Mouse (Mus musculus) midbrain, embryonic 16.5 days (tissue): Measurements from ENCODE around the gene Olfr1308. TPM values are rescaled to one million over a fixed set of nuclear protein-coding genes. Genes with fewer than 3 reads are reported as not detected.

ENCODE experiments used
- ATAC-seq: fragments of 200-750 bp; cut with Nextera tagmentation; 2 replicates; pipeline ENCODE4 v1.8.0; 2017; ENCODE audit warnings: moderate TSS enrichment
- H3K27ac ChIP-seq: fragments of 300-500 bp; sonication (generic); 2 replicates; pipeline ENCODE4 v1.5.1; 2014; ENCODE audit warnings: mild to moderate bottlenecking, low read length, mixed read lengths
- H3K27me3 ChIP-seq: fragments of 300-500 bp; sonication (generic); 2 replicates; pipeline ENCODE4 v1.6.1; 2014; ENCODE audit warnings: low read depth, low read length, mixed read lengths; ENCODE audit not compliant: control insufficient read depth, insufficient read depth
- H3K36me3 ChIP-seq: fragments of 300-500 bp; sonication (generic); 2 replicates; pipeline ENCODE4 v1.6.1; 2014; ENCODE audit warnings: mild to moderate bottlenecking, low read length, moderate library complexity, mixed read lengths; ENCODE audit not compliant: control insufficient read depth, insufficient read depth
- H3K4me1 ChIP-seq: fragments of 300-500 bp; sonication (generic); 2 replicates; pipeline ENCODE4 v1.6.1; 2014; ENCODE audit warnings: mild to moderate bottlenecking, low read length, mixed read lengths; ENCODE audit not compliant: control insufficient read depth, insufficient read depth
- H3K4me2 ChIP-seq: fragments of 300-500 bp; sonication (generic); 2 replicates; pipeline ENCODE4 v1.6.1; 2014; ENCODE audit warnings: mild to moderate bottlenecking, low read length, mixed read lengths
- H3K4me3 ChIP-seq: fragments of 300-500 bp; sonication (generic); 2 replicates; pipeline ENCODE4 v1.5.1; 2014; ENCODE audit warnings: low read depth, mild to moderate bottlenecking, low read length, moderate library complexity, mixed read lengths
- H3K9ac ChIP-seq: fragments of 300-500 bp; sonication (generic); 2 replicates; pipeline ENCODE4 v1.6.1; 2014; ENCODE audit warnings: low read depth, low read length, mixed read lengths
- H3K9me3 ChIP-seq: fragments of 300-500 bp; sonication (generic); replicated peaks from 2 replicates; pipeline ENCODE4 v1.6.1; 2014; ENCODE audit warnings: mild to moderate bottlenecking, low read length, mixed read lengths; ENCODE audit not compliant: control insufficient read depth, poor library complexity, severe bottlenecking
- WGBS: fragments of 180-500 bp; shearing (Covaris S2); extraction: QIAGEN DNeasy Blood & Tissue Kit; methylation state at CpG from one replicate; pipeline ENCODE4 v1.1.7; 2014; 5-methylcytosine and 5-hydroxymethylcytosine counted together
- polyA plus RNA-seq: library from polyadenylated mRNA; unstranded; fragments of >200 nt; fragmentation: Nextera tagmentation; extraction: Ambion mirVana; gene quantifications from 2 replicates; pipeline ENCODE4 v1.2.1, GENCODE M21; 2015

Olfr1308 gene
- polyA plus RNA-seq, result not detected in 2 replicates

DNA sequence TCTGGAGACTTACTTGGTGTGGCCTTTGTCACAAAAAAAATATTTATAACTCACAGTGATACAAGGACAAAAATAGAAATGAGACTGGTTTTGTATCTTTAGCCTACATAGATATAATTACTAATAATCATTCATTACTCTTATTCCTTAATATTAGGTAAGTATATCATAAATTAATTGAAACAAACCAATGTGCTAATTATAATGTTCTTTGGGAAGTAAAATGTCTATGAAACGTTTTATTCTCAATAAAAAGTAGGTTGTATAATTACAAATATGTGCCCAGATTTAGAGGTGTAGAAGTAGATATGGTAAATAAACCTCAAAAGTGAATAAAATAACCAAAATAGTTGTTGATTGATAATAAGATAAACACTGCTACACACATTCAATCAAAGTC lies at the start of gene Olfr1308:
Gene Olfr1308, minus strand, starts transcription at position 101 of the 400 bp plus-strand sequence.
- WGBS, result 70% methylated on average over 1 of the region's 1 CpGs
- Histone ChIP-seq H3K36me3 (no peaks in the 10 kb centered on the region), H3K9ac (no peak within 1 kb of the TSS)

GRCm38 (mm10) chr2:112012608-112013007 lies 47.9 kb upstream of the Olfr1308 start, which contains the start of gene Olfr1310:
Olfr1310 (minus strand) TSS chr2:112012708.
- Histone ChIP-seq H3K9ac (no peak within 1 kb of the TSS), H3K4me2 (no peak within 1 kb of the TSS), H3K27me3 (no peaks in the 10 kb centered on the region), H3K4me3 (no peak within 1 kb of the TSS), H3K9me3 (no peaks in the 10 kb centered on the region), H3K4me1 (no peaks in the 10 kb centered on the region), H3K27ac (no peak within 1 kb of the TSS), H3K36me3 (no peaks in the 10 kb centered on the region)
- no peak for ATAC-seq

More for the DNA sequence above, at the start of gene Olfr1308:
- Histone ChIP-seq H3K9me3 (no peaks in the 10 kb centered on the region), H3K27me3 (no peaks in the 10 kb centered on the region), H3K27ac (no peak within 1 kb of the TSS), H3K4me2 (no peak within 1 kb of the TSS), H3K4me1 (no peaks in the 10 kb centered on the region), H3K4me3 (no peak within 1 kb of the TSS)
- ATAC-seq, result no peak

GRCm38 (mm10) chr2:111990181-111990580 lies 25.4 kb upstream of the Olfr1308 start, which contains the start of gene Olfr1309:
Olfr1309 (minus strand) TSS chr2:111990281.
- Histone ChIP-seq H3K4me1 (no peaks in the 10 kb centered on the region), H3K27me3 (no peaks in the 10 kb centered on the region), H3K4me3 (no peak within 1 kb of the TSS), H3K9ac (no peak within 1 kb of the TSS), H3K27ac (no peak within 1 kb of the TSS), H3K36me3 (no peaks in the 10 kb centered on the region), H3K9me3 (no peaks in the 10 kb centered on the region), H3K4me2 (no peak within 1 kb of the TSS)
- 69% methylated on average over 1 of the region's 1 CpGs for WGBS
- ATAC-seq, result no peak

DNA sequence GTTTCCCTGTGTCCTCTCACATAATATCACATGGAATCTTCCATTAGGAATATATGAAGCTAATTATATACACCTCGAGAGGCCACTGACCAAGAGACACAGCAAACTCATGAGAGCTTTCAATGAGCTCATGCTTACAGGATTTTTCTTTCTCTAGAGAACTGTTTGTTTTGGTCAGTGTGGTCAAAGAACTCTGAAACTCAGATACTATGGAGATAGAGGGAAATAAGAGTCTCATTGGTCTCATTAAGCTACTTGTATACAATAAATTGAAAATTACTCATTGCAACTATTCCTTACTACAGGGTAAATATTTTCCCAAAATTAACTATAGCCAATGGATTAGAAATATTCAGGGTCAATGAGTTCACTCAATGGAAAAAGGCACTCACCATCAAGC lies 15.4 kb downstream of the Olfr1308 start, which contains the start of gene Olfr1307:
Gene Olfr1307, minus strand, starts transcription at position 101 of the 400 bp plus-strand sequence.
- no peak for ATAC-seq
- no peak within 1 kb of the TSS for H3K4me2 ChIP-seq
- H3K27ac ChIP-seq, result no peak within 1 kb of the TSS
- no peaks in the 10 kb centered on the region for H3K27me3 ChIP-seq
- WGBS, result 70% methylated on average over 1 of the region's 1 CpGs
- H3K4me3 ChIP-seq, result no peak within 1 kb of the TSS
- H3K9me3 ChIP-seq, result no peaks in the 10 kb centered on the region
- H3K36me3 ChIP-seq, result no peaks in the 10 kb centered on the region
- no peak within 1 kb of the TSS for H3K9ac ChIP-seq
- H3K4me1 ChIP-seq, result no peaks in the 10 kb centered on the region

DNA sequence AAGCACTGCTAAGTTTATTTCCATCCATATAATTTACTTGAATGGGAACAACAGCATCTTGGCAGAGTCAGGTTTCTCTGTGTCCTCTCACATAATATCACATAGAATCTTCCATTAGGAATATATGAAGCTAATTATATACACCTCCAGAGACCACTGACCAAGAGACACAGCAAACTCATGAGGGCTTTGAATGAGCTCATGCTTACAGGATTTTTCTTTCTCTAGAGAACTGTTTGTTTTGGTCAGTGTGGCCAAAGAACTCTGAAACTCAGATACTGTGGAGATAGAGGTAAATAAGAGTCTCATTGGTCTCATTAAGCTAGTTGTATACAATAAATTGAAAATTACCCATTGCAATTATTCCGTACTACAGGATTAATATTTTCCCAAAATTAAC lies 48.6 kb downstream of the Olfr1308 start, which contains the start of gene Olfr1306:
Gene Olfr1306, minus strand, starts transcription at position 101 of the 400 bp plus-strand sequence.
- Histone ChIP-seq H3K4me1 (no peaks in the 10 kb centered on the region), H3K27ac (no peak within 1 kb of the TSS), H3K9ac (no peak within 1 kb of the TSS), H3K4me3 (no peak within 1 kb of the TSS), H3K36me3 (no peaks in the 10 kb centered on the region), H3K27me3 (no peaks in the 10 kb centered on the region), H3K9me3 (no peaks in the 10 kb centered on the region), H3K4me2 (no peak within 1 kb of the TSS)
- 88% methylated on average over 1 of the region's 1 CpGs for WGBS
- no peak for ATAC-seq

Other genes starting within 250 kb of the Olfr1308 start
- not detected in 2 replicates for gene Olfr1301, start 213.9 kb downstream of the Olfr1308 start, polyA plus RNA-seq
- not detected in 2 replicates for gene Olfr1302, start 187.5 kb downstream of the Olfr1308 start, polyA plus RNA-seq
- not detected in 2 replicates for gene Olfr1303, start 144.6 kb downstream of the Olfr1308 start, polyA plus RNA-seq
- gene Olfr1305, start 87.8 kb downstream of the Olfr1308 start, polyA plus RNA-seq, result not detected in 2 replicates
- not detected in 2 replicates for gene Olfr1306, start 48.7 kb downstream of the Olfr1308 start, polyA plus RNA-seq
- not detected in 2 replicates for gene Olfr1307, start 15.5 kb downstream of the Olfr1308 start, polyA plus RNA-seq
- not detected in 2 replicates for gene Olfr1309, start 25.3 kb upstream of the Olfr1308 start, polyA plus RNA-seq
- not detected in 2 replicates for gene Olfr1310, start 47.8 kb upstream of the Olfr1308 start, polyA plus RNA-seq
- not detected in 2 replicates for gene Olfr1311, start 59.5 kb upstream of the Olfr1308 start, polyA plus RNA-seq
- gene Olfr1312, start 85.3 kb upstream of the Olfr1308 start, polyA plus RNA-seq, result not detected in 2 replicates
- not detected in 2 replicates for gene Olfr1313, start 112.9 kb upstream of the Olfr1308 start, polyA plus RNA-seq
- gene Olfr1314, start 131.8 kb upstream of the Olfr1308 start, polyA plus RNA-seq, result not detected in 2 replicates
- not detected in 2 replicates for gene Olfr1315-ps1, start 150.5 kb upstream of the Olfr1308 start, polyA plus RNA-seq
- not detected in 2 replicates for gene Olfr1316, start 170.0 kb upstream of the Olfr1308 start, polyA plus RNA-seq
- gene Olfr1317, start 175.4 kb upstream of the Olfr1308 start, polyA plus RNA-seq, result not detected in 2 replicates
- gene Olfr1318, start 189.3 kb upstream of the Olfr1308 start, polyA plus RNA-seq, result 0.08 TPM in 1 of 2 replicates, not detected in the other